Mouse (Mus musculus) C2C12 (cell line): Measurements from ENCODE around the gene Lrba. TPM values are rescaled to one million over a fixed set of nuclear protein-coding genes. Genes with fewer than 3 reads are reported as not detected.

Experiments
- H3K27me3 ChIP-seq: one replicate; pipeline ENCODE4 v1.6.1; 2011; ENCODE audit not compliant: control insufficient read depth, insufficient read depth, insufficient read length
- H3K36me3 ChIP-seq: one replicate; pipeline ENCODE4 v1.6.1; 2011; ENCODE audit not compliant: control insufficient read depth, insufficient read depth
- H3K4me3 ChIP-seq: one replicate; pipeline ENCODE4 v1.5.1; 2011; ENCODE audit warnings: mild to moderate bottlenecking, control low read depth; ENCODE audit not compliant: poor library complexity, insufficient read depth, severe bottlenecking
- H3K79me2 ChIP-seq: one replicate; pipeline ENCODE4 v1.6.1; 2011; ENCODE audit not compliant: control insufficient read depth, insufficient read depth
- H3K79me3 ChIP-seq: one replicate; pipeline ENCODE4 v1.6.1; 2011; ENCODE audit warnings: low read depth, control low read depth
- H3ac ChIP-seq: one replicate; pipeline ENCODE3; 2011; ENCODE audit warnings: low read depth; ENCODE audit not compliant: control insufficient read depth, insufficient read length
- CEBPB ChIP-seq: IDR thresholded peaks from one replicate; pipeline ENCODE4 v1.6.1; 2011; ENCODE audit warnings: low read depth, mild to moderate bottlenecking, control low read depth, moderate library complexity
- CTCF ChIP-seq: IDR thresholded peaks from one replicate; pipeline ENCODE4 v1.5.1; 2011; ENCODE audit not compliant: control insufficient read depth, insufficient read depth, insufficient read length
- FOSL1 ChIP-seq: IDR thresholded peaks from one replicate; pipeline ENCODE4 v1.8.0; 2011; ENCODE audit warnings: mild to moderate bottlenecking, low read length; ENCODE audit not compliant: poor library complexity, insufficient read depth, severe bottlenecking
- MAX ChIP-seq: IDR thresholded peaks from one replicate; pipeline ENCODE4 v1.6.1; 2011; ENCODE audit warnings: mild to moderate bottlenecking, control low read depth
- MYOD1 ChIP-seq: IDR thresholded peaks from one replicate; pipeline ENCODE4 v1.6.1; 2011; ENCODE audit warnings: low read depth; ENCODE audit not compliant: control insufficient read depth, insufficient read length
- MYOG ChIP-seq: IDR thresholded peaks from one replicate; pipeline ENCODE4 v1.6.1; 2011; ENCODE audit not compliant: control insufficient read depth, insufficient read length; ENCODE audit errors: extremely low read depth
- USF1 ChIP-seq: IDR thresholded peaks from one replicate; pipeline ENCODE4 v1.6.1; 2011; ENCODE audit warnings: low read depth, mild to moderate bottlenecking, control low read depth, moderate library complexity
- polyA plus RNA-seq: library from polyadenylated mRNA; unstranded; fragments of >200 nt; fragmentation: generic; extraction: Trizol; gene quantifications from one replicate; pipeline ENCODE4 v1.2.1, GENCODE M21; 2012; ENCODE audit warnings: missing spikeins

The Lrba gene
- polyA plus RNA-seq, 1 experiment = 2.6 TPM

- H3K27me3 ChIP-seq = no peaks in the 10 kb centered on the region
- no peak overlapping the region for H3ac ChIP-seq
- no peaks in the 10 kb centered on the region for H3K79me2 ChIP-seq
- H3K36me3 ChIP-seq = no peaks in the 10 kb centered on the region
- TF ChIP-seq CTCF (no peak), MYOD1 (no peak), MYOG (no peak), MAX (no peak)
- H3K79me3 ChIP-seq = no peaks in the 10 kb centered on the region
- H3K4me3 ChIP-seq = no peak overlapping the region
Observed at GRCm38 (mm10) chr3:86559635-86560034, 335.2 kb downstream of the Lrba start.

GRCm38 (mm10) chr3:86560281-86561022 lies 336.0 kb downstream of the Lrba start:
- Histone ChIP-seq H3ac (no peak overlapping the region), H3K4me3 (no peak overlapping the region), H3K27me3 (no peaks in the 10 kb centered on the region), H3K79me2 (no peaks in the 10 kb centered on the region), H3K79me3 (no peaks in the 10 kb centered on the region), H3K36me3 (no peaks in the 10 kb centered on the region)
- no peak for TF ChIP-seq FOSL1
- no peak for TF ChIP-seq USF1
- no peak for TF ChIP-seq MAX
- TF ChIP-seq CEBPB = no peak
- TF ChIP-seq MYOD1 = no peak
- no peak for TF ChIP-seq MYOG
- no peak for TF ChIP-seq CTCF

- no peak overlapping the region for H3ac ChIP-seq
- no peaks in the 10 kb centered on the region for H3K79me3 ChIP-seq
- H3K36me3 ChIP-seq = no peaks in the 10 kb centered on the region
- no peaks in the 10 kb centered on the region for H3K79me2 ChIP-seq
- H3K27me3 ChIP-seq = no peaks in the 10 kb centered on the region
- no peak overlapping the region for H3K4me3 ChIP-seq
- TF ChIP-seq MYOG = no peak
- TF ChIP-seq MYOD1 = no peak
- no peak for TF ChIP-seq USF1
- TF ChIP-seq CTCF = no peak
- no peak for TF ChIP-seq FOSL1
- no peak for TF ChIP-seq MAX
- no peak for TF ChIP-seq CEBPB
Observed at GRCm38 (mm10) chr3:86561023-86561344, 336.5 kb downstream of the Lrba start.

GRCm38 (mm10) chr3:86561396-86561795 lies 336.9 kb downstream of the Lrba start:
- TF ChIP-seq CTCF (no peak), USF1 (no peak), CEBPB (no peak), MAX (no peak), MYOD1 (no peak), FOSL1 (no peak), MYOG (no peak)
- Histone ChIP-seq H3K27me3 (no peaks in the 10 kb centered on the region), H3K79me3 (no peaks in the 10 kb centered on the region)

GRCm38 (mm10) chr3:86567312-86567711 lies 342.8 kb downstream of the Lrba start:
- Histone ChIP-seq H3K27me3 (no peaks in the 10 kb centered on the region), H3ac (no peak overlapping the region), H3K79me2 (no peaks in the 10 kb centered on the region), H3K79me3 (no peaks in the 10 kb centered on the region), H3K4me3 (no peak overlapping the region), H3K36me3 (no peaks in the 10 kb centered on the region)
- TF ChIP-seq FOSL1 (no peak), MYOG (no peak), USF1 (no peak), CEBPB (no peak), CTCF (no peak), MYOD1 (no peak), MAX (no peak)

More at GRCm38 (mm10) chr3:86561396-86561795, 336.9 kb downstream of the Lrba start:
- no peak overlapping the region for H3ac ChIP-seq
- no peaks in the 10 kb centered on the region for H3K36me3 ChIP-seq
- H3K79me2 ChIP-seq = no peaks in the 10 kb centered on the region
- H3K4me3 ChIP-seq = no peak overlapping the region

GRCm38 (mm10) chr3:86571518-86571917 lies 347.0 kb downstream of the Lrba start:
- no peaks in the 10 kb centered on the region for H3K79me3 ChIP-seq
- H3ac ChIP-seq = no peak overlapping the region
- no peak for TF ChIP-seq FOSL1
- no peak for TF ChIP-seq MAX
- no peak for TF ChIP-seq MYOD1
- no peak for TF ChIP-seq USF1
- TF ChIP-seq CTCF = no peak
- TF ChIP-seq CEBPB = no peak
- TF ChIP-seq MYOG = no peak
- no peaks in the 10 kb centered on the region for H3K36me3 ChIP-seq
- no peaks in the 10 kb centered on the region for H3K27me3 ChIP-seq
- no peak overlapping the region for H3K4me3 ChIP-seq
- H3K79me2 ChIP-seq = no peaks in the 10 kb centered on the region
